Mouse (Mus musculus): ENCODE data around the gene Cox5b. TPM values are rescaled to one million over a fixed set of nuclear protein-coding genes. Genes with fewer than 3 reads are reported as not detected.

Gene Cox5b
- 497 and 729 TPM in 2 replicates for polyA plus RNA-seq (2012; ENCODE audit: low replicate concordance)

GRCm38 (mm10) chr1:36691271-36692155 lies at the start of gene Cox5b:
Gene Cox5b, plus strand, starts transcription at chr1:36691449.

DNA sequence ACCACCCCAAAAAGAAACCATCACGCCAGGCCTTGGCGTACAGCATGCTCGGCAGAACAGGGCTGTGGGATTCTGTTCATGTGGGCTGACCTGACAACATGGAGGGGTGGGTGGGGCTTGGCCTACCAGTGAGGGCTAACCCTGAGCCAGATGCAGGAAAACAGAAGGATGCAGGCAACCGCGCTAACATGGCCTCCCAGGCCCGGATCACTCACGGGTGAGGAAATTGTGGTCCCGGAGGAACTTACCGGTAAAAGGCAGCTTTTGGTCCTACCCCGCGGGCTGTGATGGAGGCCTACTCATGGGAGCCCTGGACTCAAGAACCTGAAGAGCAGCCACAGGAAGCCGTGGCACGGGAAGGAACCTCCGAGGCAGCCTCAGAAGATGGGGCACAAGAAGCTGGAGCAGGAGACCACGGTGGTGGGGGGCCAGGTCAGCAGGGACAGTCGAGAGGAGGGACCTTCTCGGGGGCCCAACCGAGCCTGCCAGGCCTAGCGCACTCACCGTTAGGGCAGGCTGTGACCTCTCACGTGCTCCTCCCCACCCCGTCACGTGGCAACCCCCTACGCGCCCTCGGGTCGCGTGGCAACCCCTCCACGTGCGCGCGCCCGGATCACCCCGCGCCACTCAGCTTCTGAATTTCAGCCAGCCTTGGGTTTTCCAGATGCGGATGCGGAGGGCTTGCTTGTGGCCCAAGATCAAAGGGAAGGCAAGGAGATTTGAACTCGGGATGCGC lies 8.5 kb upstream of the Cox5b start, which contains the start of gene Fam178b:
Fam178b (minus strand) TSS at position 564 of the 736 bp plus-strand sequence.

GRCm38 (mm10) chr1:36709854-36710280 lies 18.6 kb downstream of the Cox5b start, which contains the start of gene 4933424G06Rik:
Gene 4933424G06Rik, plus strand, starts transcription at chr1:36710149.

DNA sequence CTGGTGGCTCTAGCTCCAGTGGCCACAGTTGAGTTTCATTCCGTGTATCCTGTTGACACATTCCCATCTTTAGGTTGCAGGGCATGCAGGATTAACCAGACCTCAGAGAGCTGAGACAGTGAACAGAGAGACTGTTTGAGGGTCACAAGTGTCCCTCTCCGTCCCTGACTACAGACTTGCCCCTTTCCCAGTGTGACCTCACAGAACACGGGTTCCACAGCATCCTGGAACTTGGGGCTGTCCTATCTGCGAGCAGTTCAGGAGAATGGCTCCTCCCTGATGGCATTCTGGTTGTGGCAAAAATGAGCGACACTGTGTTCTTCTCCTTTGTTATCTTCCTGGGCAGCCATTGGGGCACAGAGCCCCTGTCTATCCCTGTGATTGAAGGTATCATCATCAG lies 23.1 kb downstream of the Cox5b start, which contains the start of gene Actr1b:
Actr1b (minus strand) TSS at position 112 of the 400 bp plus-strand sequence.

Other genes starting within 250 kb of the Cox5b start
- gene Lman2l, start 246.2 kb upstream of the Cox5b start, polyA plus RNA-seq (2012; ENCODE audit: low replicate concordance): 7.6 and 12.2 TPM in 2 replicates
- gene Cnnm4, start 219.8 kb upstream of the Cox5b start, polyA plus RNA-seq (2012; ENCODE audit: low replicate concordance): 3.4 and 6.3 TPM in 2 replicates
- 26.6 and 38.5 TPM in 2 replicates for gene Cnnm3, start 179.6 kb upstream of the Cox5b start, polyA plus RNA-seq (2012; ENCODE audit: low replicate concordance)
- 15.9 and 27.6 TPM in 2 replicates for gene Ankrd23, start 154.6 kb upstream of the Cox5b start, polyA plus RNA-seq (2012; ENCODE audit: low replicate concordance)
- gene Gm42417, start 152.0 kb upstream of the Cox5b start, polyA plus RNA-seq (2012; ENCODE audit: low replicate concordance): 0.12 TPM in 1 of 2 replicates, not detected in the other
- 12.3 and 25.2 TPM in 2 replicates for gene Ankrd39, start 144.0 kb upstream of the Cox5b start, polyA plus RNA-seq (2012; ENCODE audit: low replicate concordance)
- 2.0 and 3.8 TPM in 2 replicates for gene Sema4c, start 133.1 kb upstream of the Cox5b start, polyA plus RNA-seq (2012; ENCODE audit: low replicate concordance)
- gene Fam178b, start 8.3 kb upstream of the Cox5b start, polyA plus RNA-seq (2012; ENCODE audit: low replicate concordance): 0.16 and 0.43 TPM in 2 replicates
- gene 4933424G06Rik, start 18.7 kb downstream of the Cox5b start, polyA plus RNA-seq (2012; ENCODE audit: low replicate concordance): not detected in 2 replicates
- 51.5 and 54.1 TPM in 2 replicates for gene Actr1b, start 23.0 kb downstream of the Cox5b start, polyA plus RNA-seq (2012; ENCODE audit: low replicate concordance)
- 54.9 and 106 TPM in 2 replicates for gene Zap70, start 70.3 kb downstream of the Cox5b start, polyA plus RNA-seq (2012; ENCODE audit: low replicate concordance)

All from hematopoietic multipotent progenitor cell, adult 10-12 weeks (in vitro differentiated cells).